Mouse (Mus musculus) urinary bladder, postnatal 0 days (tissue): ENCODE data around the gene Olfr728. TPM values are rescaled to one million over a fixed set of nuclear protein-coding genes. Genes with fewer than 3 reads are reported as not detected.

Experiments used
- polyA plus RNA-seq: library from polyadenylated mRNA; unstranded; fragments of >200 nt; fragmentation: Nextera tagmentation; extraction: Ambion mirVana; gene quantifications from 2 replicates; pipeline ENCODE4 v1.2.1, GENCODE M21; 2015

Gene Olfr728
- not detected in 2 replicates for polyA plus RNA-seq

DNA sequence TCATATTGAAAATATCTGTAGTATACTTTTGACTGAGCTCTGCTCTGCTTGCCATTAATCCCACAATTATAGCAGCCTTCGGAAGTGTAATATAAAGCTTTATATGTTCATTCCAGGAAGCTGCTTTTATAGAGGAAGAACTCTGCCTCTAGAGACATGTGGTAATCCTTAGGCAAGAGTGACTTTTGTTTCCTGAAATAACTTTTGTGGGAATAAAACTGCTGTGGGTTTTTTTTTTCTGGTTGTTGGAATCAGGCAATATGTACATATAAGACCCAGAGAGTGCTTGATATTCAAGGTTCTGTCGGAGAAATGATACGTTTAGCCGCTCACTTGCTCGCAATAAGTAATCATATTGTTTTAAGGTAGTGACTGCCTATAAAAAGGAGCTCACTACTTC is at the start of gene Olfr728:
TSS of gene Olfr728 (minus strand) at position 101 of the 400 bp plus-strand sequence.

DNA sequence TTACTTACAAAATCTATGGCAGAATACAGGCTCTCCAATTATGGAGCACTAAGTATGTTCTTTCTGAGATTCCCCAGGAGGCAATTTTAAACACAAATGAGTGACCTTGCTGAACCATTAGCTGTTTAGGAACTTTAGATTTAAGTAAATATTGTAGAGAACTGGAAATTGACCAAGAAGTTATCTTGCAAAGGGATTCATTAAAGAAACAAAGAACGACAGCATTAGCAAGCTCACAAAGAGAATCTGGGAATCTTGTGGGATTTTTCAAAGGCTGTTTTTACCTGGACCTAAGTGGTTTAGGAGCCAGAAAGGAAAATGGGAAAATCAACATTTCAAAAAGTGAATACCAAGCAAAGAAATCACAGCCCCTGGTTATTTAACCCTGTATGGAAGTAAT is 45.6 kb upstream of the Olfr728 start, which contains the start of gene Olfr730:
TSS of gene Olfr730 (minus strand) at position 101 of the 400 bp plus-strand sequence.

DNA sequence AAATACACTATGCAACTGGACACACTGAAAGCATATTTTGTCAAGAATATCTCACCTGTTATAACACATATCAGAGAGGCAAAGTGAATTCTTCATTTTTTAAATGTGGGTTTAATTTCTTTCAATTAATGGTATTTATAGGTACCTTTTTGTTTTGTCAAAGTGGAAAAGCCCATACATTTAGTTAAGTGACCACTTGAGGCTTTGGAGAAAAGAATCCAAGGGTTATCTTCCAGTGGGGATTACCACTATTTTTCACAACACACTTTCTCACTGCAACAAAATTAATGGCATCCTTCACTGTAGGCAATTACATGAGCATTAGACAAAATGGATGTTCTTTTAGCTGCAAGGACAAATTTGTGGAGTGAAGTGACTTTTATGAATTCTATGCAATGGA is 10.3 kb upstream of the Olfr728 start, which contains the start of gene Olfr729:
TSS of gene Olfr729 (minus strand) at position 101 of the 400 bp plus-strand sequence.

DNA sequence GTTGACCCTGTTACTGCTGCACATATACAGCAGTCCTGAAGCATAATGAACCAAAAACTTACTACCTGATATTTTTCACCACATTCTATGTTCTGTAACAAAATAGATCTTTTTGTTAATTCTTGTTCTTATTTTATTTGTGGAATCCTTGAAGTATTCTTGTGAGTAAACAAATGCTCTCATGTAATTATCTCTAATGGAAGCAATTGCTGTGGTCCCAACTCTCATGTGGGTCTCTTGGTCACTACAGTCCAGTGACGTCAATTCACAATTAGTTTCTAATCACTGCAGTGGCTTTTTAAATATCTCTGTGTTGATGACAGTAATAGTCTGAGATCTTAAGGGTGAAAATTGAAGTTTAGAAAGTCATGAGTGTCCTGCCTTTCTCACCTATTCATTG is 19.6 kb downstream of the Olfr728 start, which contains the start of gene Olfr727:
TSS of gene Olfr727 (plus strand) at position 301 of the 400 bp plus-strand sequence.

DNA sequence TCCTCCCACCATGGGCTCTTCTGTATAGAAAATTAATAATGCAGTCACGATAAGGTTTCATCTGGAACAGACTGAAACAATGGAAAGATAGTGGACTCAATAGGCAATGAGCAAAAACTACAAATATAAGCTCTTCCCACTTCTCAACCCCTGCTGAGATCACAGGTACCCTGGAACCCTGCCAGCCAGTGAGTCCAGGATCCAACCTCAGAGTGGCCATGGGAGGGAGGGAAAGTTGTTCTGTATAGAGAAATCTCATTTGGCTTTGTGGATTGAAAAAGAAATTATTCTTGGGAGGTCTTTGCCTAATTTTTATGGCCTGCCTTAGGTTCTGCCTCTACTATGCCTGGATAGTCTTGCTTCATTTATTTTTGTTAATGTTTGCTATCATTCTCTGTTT is 51.6 kb downstream of the Olfr728 start, which contains the start of gene Olfr726:
TSS of gene Olfr726 (minus strand) at position 101 of the 400 bp plus-strand sequence.

Other genes starting within 250 kb of the Olfr728 start
- not detected in 2 replicates for gene Olfr722, start 240.7 kb downstream of the Olfr728 start, polyA plus RNA-seq
- not detected in 2 replicates for gene Olfr723, start 210.9 kb downstream of the Olfr728 start, polyA plus RNA-seq
- gene Olfr724, start 179.4 kb downstream of the Olfr728 start, polyA plus RNA-seq, result not detected in 2 replicates
- not detected in 2 replicates for gene Olfr725, start 102.3 kb downstream of the Olfr728 start, polyA plus RNA-seq
- gene Olfr726, start 51.7 kb downstream of the Olfr728 start, polyA plus RNA-seq, result not detected in 2 replicates
- gene Olfr727, start 19.5 kb downstream of the Olfr728 start, polyA plus RNA-seq, result not detected in 2 replicates
- not detected in 2 replicates for gene Olfr729, start 10.2 kb upstream of the Olfr728 start, polyA plus RNA-seq
- gene Olfr730, start 45.5 kb upstream of the Olfr728 start, polyA plus RNA-seq, result not detected in 2 replicates
- gene Olfr731, start 99.2 kb upstream of the Olfr728 start, polyA plus RNA-seq, result not detected in 2 replicates
- gene Olfr732, start 141.5 kb upstream of the Olfr728 start, polyA plus RNA-seq, result not detected in 2 replicates
- not detected in 2 replicates for gene Olfr733, start 158.8 kb upstream of the Olfr728 start, polyA plus RNA-seq
- not detected in 2 replicates for gene Olfr734, start 184.1 kb upstream of the Olfr728 start, polyA plus RNA-seq
- not detected in 2 replicates for gene Olfr735, start 206.2 kb upstream of the Olfr728 start, polyA plus RNA-seq
- gene Tlr11, start 215.2 kb upstream of the Olfr728 start, polyA plus RNA-seq, result not detected in 2 replicates
- gene Olfr736, start 238.5 kb upstream of the Olfr728 start, polyA plus RNA-seq, result not detected in 2 replicates